Mouse (Mus musculus): ENCODE data around the gene Car10. TPM values are rescaled to one million over a fixed set of nuclear protein-coding genes. Genes with fewer than 3 reads are reported as not detected.

Gene Car10
- polyA plus RNA-seq, 1 experiment from 2014 or later, result 12.5 TPM

GRCm38 (mm10) chr11:93565756-93566155 is 467.9 kb downstream of the Car10 start:
- H3K9ac ChIP-seq, result no peak overlapping the region
- peaks cover 5% of the 10 kb centered on the region for H3K4me1 ChIP-seq
- no peak overlapping the region for H3K27ac ChIP-seq
- H3K27me3 ChIP-seq (replicated peaks), result no peaks in the 10 kb centered on the region
- no peaks in the 10 kb centered on the region for H3K9me3 ChIP-seq
- H3K4me3 ChIP-seq, result no peak overlapping the region
- ATAC-seq (ENCODE audit: low FRiP score, low read depth), result no peak
- no peaks in the 10 kb centered on the region for H3K36me3 ChIP-seq
- no peak overlapping the region for H3K4me2 ChIP-seq (replicated peaks)
- 75% methylated on average over 3 of the region's 3 CpGs for WGBS

GRCm38 (mm10) chr11:93571917-93572641 is 474.3 kb downstream of the Car10 start:
- WGBS, result 83% methylated on average over 11 of the region's 11 CpGs
- no peak overlapping the region for H3K9ac ChIP-seq
- no peaks in the 10 kb centered on the region for H3K9me3 ChIP-seq
- H3K27me3 ChIP-seq (replicated peaks), result no peaks in the 10 kb centered on the region
- H3K36me3 ChIP-seq, result no peaks in the 10 kb centered on the region
- H3K4me2 ChIP-seq (replicated peaks), result no peak overlapping the region
- no peak overlapping the region for H3K4me3 ChIP-seq
- no peak overlapping the region for H3K27ac ChIP-seq
- H3K4me1 ChIP-seq, result no peaks in the 10 kb centered on the region
- ATAC-seq (ENCODE audit: low FRiP score, low read depth), result no peak

GRCm38 (mm10) chr11:93577441-93577840 is 479.6 kb downstream of the Car10 start:
- Histone ChIP-seq H3K27me3 (replicated peaks) (no peaks in the 10 kb centered on the region), H3K4me3 (no peak overlapping the region)
- no peak for ATAC-seq (ENCODE audit: low FRiP score, low read depth)

DNA sequence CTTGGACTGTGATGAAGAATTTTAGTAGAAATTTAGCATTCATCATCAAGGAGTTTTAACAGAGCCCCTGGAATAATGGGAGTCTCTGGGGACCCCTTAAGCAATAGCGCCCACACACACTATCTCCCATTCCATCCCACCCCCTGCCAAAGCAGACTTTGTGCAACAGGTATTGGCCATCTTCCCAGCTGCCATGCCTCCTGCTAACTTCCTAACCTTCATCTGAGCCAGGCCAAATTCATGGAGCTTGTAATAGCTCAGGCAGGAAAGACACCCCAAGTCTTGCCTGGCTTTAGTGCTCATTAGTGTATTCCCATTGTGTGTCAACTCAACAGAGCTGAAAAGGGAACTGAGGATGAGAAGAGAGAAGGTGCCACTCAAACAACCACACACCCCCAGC is 481.8 kb downstream of the Car10 start:
- H3K36me3 ChIP-seq, result no peaks in the 10 kb centered on the region
- H3K9me3 ChIP-seq, result no peaks in the 10 kb centered on the region
- no peak overlapping the region for H3K4me2 ChIP-seq (replicated peaks)
- H3K4me3 ChIP-seq, result no peak overlapping the region
- no peaks in the 10 kb centered on the region for H3K27me3 ChIP-seq (replicated peaks)
- WGBS, result 96% methylated on average over 1 of the region's 1 CpGs
- H3K27ac ChIP-seq, result no peak overlapping the region
- no peaks in the 10 kb centered on the region for H3K4me1 ChIP-seq
- ATAC-seq (ENCODE audit: low FRiP score, low read depth), result no peak
- H3K9ac ChIP-seq, result no peak overlapping the region

More at GRCm38 (mm10) chr11:93577441-93577840, 479.6 kb downstream of the Car10 start:
- 88% methylated on average over 2 of the region's 2 CpGs for WGBS
- no peak overlapping the region for H3K9ac ChIP-seq
- H3K4me2 ChIP-seq (replicated peaks), result no peak overlapping the region
- no peak overlapping the region for H3K27ac ChIP-seq
- no peaks in the 10 kb centered on the region for H3K9me3 ChIP-seq
- no peaks in the 10 kb centered on the region for H3K4me1 ChIP-seq
- H3K36me3 ChIP-seq, result no peaks in the 10 kb centered on the region

- Histone ChIP-seq H3K4me3 (no peak overlapping the region), H3K27ac (no peak overlapping the region), H3K36me3 (no peaks in the 10 kb centered on the region), H3K9me3 (no peaks in the 10 kb centered on the region), H3K27me3 (replicated peaks) (no peaks in the 10 kb centered on the region), H3K9ac (no peak overlapping the region), H3K4me2 (replicated peaks) (no peak overlapping the region), H3K4me1 (no peaks in the 10 kb centered on the region)
- WGBS, result 67% methylated on average over 4 of the region's 4 CpGs
- no peak for ATAC-seq (ENCODE audit: low FRiP score, low read depth)
Observed at GRCm38 (mm10) chr11:93581326-93581725, 483.5 kb downstream of the Car10 start.

GRCm38 (mm10) chr11:93587788-93588187 is 490.0 kb downstream of the Car10 start:
- no peak overlapping the region for H3K9ac ChIP-seq
- H3K9me3 ChIP-seq, result no peaks in the 10 kb centered on the region
- H3K36me3 ChIP-seq, result no peaks in the 10 kb centered on the region
- no peak overlapping the region for H3K27ac ChIP-seq
- H3K4me1 ChIP-seq, result no peaks in the 10 kb centered on the region
- ATAC-seq (ENCODE audit: low FRiP score, low read depth), result no peak
- WGBS, result 83% methylated on average over 4 of the region's 4 CpGs
- no peak overlapping the region for H3K4me2 ChIP-seq (replicated peaks)
- no peak overlapping the region for H3K4me3 ChIP-seq
- no peaks in the 10 kb centered on the region for H3K27me3 ChIP-seq (replicated peaks)

DNA sequence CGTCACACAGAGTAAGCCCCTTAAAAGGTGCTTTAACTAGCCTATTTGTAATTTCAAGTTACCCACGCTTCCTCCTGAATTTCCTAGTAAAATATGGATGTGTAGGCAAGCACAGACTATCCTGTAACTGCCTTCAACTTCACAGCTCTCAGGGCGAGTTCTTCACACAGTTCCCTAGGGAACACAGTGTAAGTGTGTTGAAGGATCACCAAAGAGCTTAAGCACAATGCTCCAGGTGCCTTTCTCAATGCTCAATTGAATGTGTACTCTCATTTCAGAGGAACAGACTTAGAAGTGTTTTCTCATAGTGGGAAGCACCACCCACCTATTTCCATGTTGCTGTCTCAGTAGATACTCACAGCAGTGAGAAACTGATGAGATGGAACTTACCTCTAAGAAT is 492.8 kb downstream of the Car10 start:
- Histone ChIP-seq H3K27me3 (replicated peaks) (no peaks in the 10 kb centered on the region), H3K9ac (no peak overlapping the region), H3K4me1 (no peaks in the 10 kb centered on the region), H3K4me2 (replicated peaks) (no peak overlapping the region), H3K36me3 (no peaks in the 10 kb centered on the region), H3K4me3 (no peak overlapping the region), H3K9me3 (no peaks in the 10 kb centered on the region), H3K27ac (no peak overlapping the region)
- ATAC-seq (ENCODE audit: low FRiP score, low read depth), result no peak
- 90% methylated on average over 3 of the region's 3 CpGs for WGBS

DNA sequence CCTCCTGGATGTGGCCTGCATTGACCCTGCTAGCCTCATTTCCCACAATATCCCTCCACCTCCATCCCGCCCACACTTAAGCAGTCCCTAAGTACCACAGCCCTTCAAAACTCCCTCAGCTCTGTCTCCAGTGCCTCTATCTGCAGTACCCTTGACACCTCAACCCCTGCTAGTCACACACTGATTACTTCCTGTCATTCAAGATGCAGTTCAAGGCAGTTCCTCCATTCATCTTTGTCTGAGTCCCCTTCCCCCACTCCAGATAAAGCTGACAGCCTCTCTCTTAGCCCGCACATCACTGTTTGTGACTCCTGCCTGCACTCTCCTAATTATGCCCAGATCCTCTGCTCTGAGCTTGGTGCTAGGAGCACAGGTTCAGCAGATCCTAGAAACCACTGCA is 496.2 kb downstream of the Car10 start:
- 18% methylated on average over 2 of the region's 2 CpGs for WGBS
- no peaks in the 10 kb centered on the region for H3K27me3 ChIP-seq (replicated peaks)
- no peak overlapping the region for H3K27ac ChIP-seq
- H3K36me3 ChIP-seq, result no peaks in the 10 kb centered on the region
- no peaks in the 10 kb centered on the region for H3K9me3 ChIP-seq
- H3K4me1 ChIP-seq, result no peaks in the 10 kb centered on the region
- H3K4me2 ChIP-seq (replicated peaks), result no peak overlapping the region
- no peak for ATAC-seq (ENCODE audit: low FRiP score, low read depth)
- no peak overlapping the region for H3K9ac ChIP-seq
- no peak overlapping the region for H3K4me3 ChIP-seq

DNA sequence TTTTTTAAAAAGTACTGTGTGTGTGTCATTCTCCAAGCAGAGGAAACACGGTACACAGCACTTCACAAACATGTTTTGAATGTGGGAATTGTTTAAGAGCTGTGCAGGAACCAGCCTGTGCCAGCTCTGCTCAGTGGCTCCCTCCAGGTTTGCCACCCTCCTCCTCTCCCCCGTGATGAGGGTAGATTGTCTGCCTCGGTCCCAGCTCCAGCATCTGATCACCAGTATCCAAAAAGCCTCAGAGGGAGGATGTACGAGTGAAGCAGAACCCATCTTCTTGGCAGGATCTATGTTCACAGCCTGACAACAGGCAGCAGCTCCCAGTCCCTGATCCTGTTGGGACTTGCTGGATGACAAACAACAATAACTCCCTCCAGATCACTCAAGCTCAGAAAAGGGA is 500.3 kb downstream of the Car10 start:
- no peak overlapping the region for H3K27ac ChIP-seq
- H3K9ac ChIP-seq, result no peak overlapping the region
- H3K4me3 ChIP-seq, result no peak overlapping the region
- 79% methylated on average over 4 of the region's 4 CpGs for WGBS
- no peaks in the 10 kb centered on the region for H3K4me1 ChIP-seq
- no peaks in the 10 kb centered on the region for H3K9me3 ChIP-seq
- no peaks in the 10 kb centered on the region for H3K27me3 ChIP-seq (replicated peaks)
- no peak for ATAC-seq (ENCODE audit: low FRiP score, low read depth)
- no peak overlapping the region for H3K4me2 ChIP-seq (replicated peaks)
- no peaks in the 10 kb centered on the region for H3K36me3 ChIP-seq

- Histone ChIP-seq H3K9me3 (no peaks in the 10 kb centered on the region), H3K27ac (no peak overlapping the region), H3K4me2 (replicated peaks) (no peak overlapping the region), H3K4me1 (no peaks in the 10 kb centered on the region), H3K4me3 (no peak overlapping the region), H3K36me3 (no peaks in the 10 kb centered on the region), H3K27me3 (replicated peaks) (no peaks in the 10 kb centered on the region), H3K9ac (no peak overlapping the region)
- no peak for ATAC-seq (ENCODE audit: low FRiP score, low read depth)
- WGBS, result 85% methylated on average over 3 of the region's 3 CpGs
Observed at GRCm38 (mm10) chr11:93599755-93600154, 501.9 kb downstream of the Car10 start.

GRCm38 (mm10) chr11:93603575-93603974 is 505.7 kb downstream of the Car10 start:
- WGBS, result 68% methylated on average over 1 of the region's 1 CpGs
- Histone ChIP-seq H3K27me3 (replicated peaks) (no peaks in the 10 kb centered on the region), H3K4me3 (no peak overlapping the region), H3K27ac (no peak overlapping the region), H3K4me1 (no peaks in the 10 kb centered on the region), H3K9ac (no peak overlapping the region), H3K4me2 (replicated peaks) (no peak overlapping the region), H3K36me3 (no peaks in the 10 kb centered on the region), H3K9me3 (no peaks in the 10 kb centered on the region)
- no peak for ATAC-seq (ENCODE audit: low FRiP score, low read depth)

DNA sequence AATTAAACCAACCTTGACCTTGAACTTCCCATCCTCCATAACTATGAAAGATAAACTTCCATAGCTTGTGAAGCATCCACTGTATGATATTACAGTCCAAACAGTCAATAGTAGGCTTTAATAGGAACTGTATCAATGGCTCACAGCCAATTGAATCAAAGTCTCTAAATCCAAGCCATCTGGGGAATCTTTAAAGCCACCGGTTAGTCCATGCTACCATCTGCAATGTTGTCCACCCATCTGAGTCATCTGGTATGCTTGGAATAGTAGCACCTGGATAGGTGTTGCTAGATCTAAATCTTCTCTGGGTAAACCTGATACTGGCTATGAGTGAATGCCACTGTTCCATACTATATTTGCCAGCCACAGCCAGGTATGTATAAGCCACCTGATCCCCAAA is 509.3 kb downstream of the Car10 start:
- no peaks in the 10 kb centered on the region for H3K4me1 ChIP-seq
- no peak overlapping the region for H3K27ac ChIP-seq
- 81% methylated on average over 1 of the region's 1 CpGs for WGBS
- no peak overlapping the region for H3K4me2 ChIP-seq (replicated peaks)
- H3K27me3 ChIP-seq (replicated peaks), result no peaks in the 10 kb centered on the region
- H3K9me3 ChIP-seq, result no peaks in the 10 kb centered on the region
- no peaks in the 10 kb centered on the region for H3K36me3 ChIP-seq
- no peak overlapping the region for H3K4me3 ChIP-seq
- no peak overlapping the region for H3K9ac ChIP-seq
- ATAC-seq (ENCODE audit: low FRiP score, low read depth), result no peak

GRCm38 (mm10) chr11:93608716-93609115 is 510.9 kb downstream of the Car10 start:
- WGBS, result 43% methylated on average over 7 of the region's 7 CpGs
- no peak overlapping the region for H3K27ac ChIP-seq
- H3K4me2 ChIP-seq (replicated peaks), result no peak overlapping the region
- no peaks in the 10 kb centered on the region for H3K9me3 ChIP-seq
- no peaks in the 10 kb centered on the region for H3K36me3 ChIP-seq
- H3K4me1 ChIP-seq, result no peaks in the 10 kb centered on the region
- ATAC-seq (ENCODE audit: low FRiP score, low read depth), result no peak
- H3K4me3 ChIP-seq, result no peak overlapping the region
- H3K9ac ChIP-seq, result no peak overlapping the region
- H3K27me3 ChIP-seq (replicated peaks), result no peaks in the 10 kb centered on the region

Data from neural tube, embryonic 12.5 days (tissue).